Mouse (Mus musculus) ES-E14 (cell line): ENCODE measurements around the gene Fam114a2. TPM values are rescaled to one million over a fixed set of nuclear protein-coding genes. Genes with fewer than 3 reads are reported as not detected.
A peak's percentile ranks its signal among the peaks of the same experiment; 100 is the strongest.

Source experiments
- DNase-seq: peaks from one replicate; pipeline ENCODE4 v3.0.0-alpha.2; 2013; ENCODE audit warnings: low read depth, low spot score
- H3K27ac ChIP-seq: 2 replicates; pipeline ENCODE4 v1.5.1; 2012; ENCODE audit warnings: low read depth, mild to moderate bottlenecking, low read length, moderate library complexity, mixed read lengths; ENCODE audit not compliant: poor library complexity, insufficient read depth, severe bottlenecking
- H3K36me3 ChIP-seq: 2 replicates; pipeline ENCODE4 v1.6.1; 2012; ENCODE audit warnings: mild to moderate bottlenecking, low read length, moderate library complexity, mixed read lengths; ENCODE audit not compliant: control insufficient read depth, poor library complexity, insufficient read depth, severe bottlenecking
- H3K4me1 ChIP-seq, 2 experiments: fragments of 150-350 bp in 1 of 2; sonication (generic) in 1 of 2; 2 replicates each; pipeline ENCODE4 v1.6.1; 2012; ENCODE audit warnings: low read length in 2 of 2, mild to moderate bottlenecking in 1 of 2, mixed read lengths in 1 of 2; ENCODE audit not compliant: control insufficient read depth in 2 of 2, insufficient read depth in 2 of 2, poor library complexity in 1 of 2
- H3K4me3 ChIP-seq, 2 experiments: fragments of 150-350 bp in 1 of 2; sonication (generic) in 1 of 2; 2 replicates each; pipeline ENCODE4 v1.5.1; 2012; ENCODE audit warnings: low read length in 2 of 2, low read depth in 1 of 2, mild to moderate bottlenecking in 1 of 2, mixed read lengths in 1 of 2; ENCODE audit not compliant: insufficient read depth in 1 of 2, poor library complexity in 1 of 2, severe bottlenecking in 1 of 2
- H3K9ac ChIP-seq: 2 replicates; pipeline ENCODE4 v1.6.1; 2012; ENCODE audit warnings: low read depth, mild to moderate bottlenecking, low read length, mixed read lengths; ENCODE audit not compliant: poor library complexity, insufficient read depth, severe bottlenecking
- H3K9me3 ChIP-seq: fragments of 150-350 bp; sonication (generic); 2 replicates; pipeline ENCODE4 v1.6.1; 2012; ENCODE audit warnings: low read depth, mild to moderate bottlenecking, low read length; ENCODE audit not compliant: control insufficient read depth, insufficient read depth
- CHD2 ChIP-seq: IDR thresholded peaks from 2 replicates; pipeline ENCODE4 v1.6.1; 2014; ENCODE audit warnings: mild to moderate bottlenecking, low read depth, low read length, inconsistent platforms
- HCFC1 ChIP-seq: IDR thresholded peaks from 2 replicates; pipeline ENCODE4 v1.6.1; 2012; ENCODE audit warnings: low read length, inconsistent platforms, borderline replicate concordance; ENCODE audit not compliant: insufficient read depth
- MAFK ChIP-seq: IDR thresholded peaks from 2 replicates; pipeline ENCODE4 v1.6.1; 2014; ENCODE audit warnings: mild to moderate bottlenecking, low read depth, low read length, inconsistent platforms; ENCODE audit not compliant: insufficient read depth
- ZC3H11A ChIP-seq: IDR thresholded peaks from 2 replicates; pipeline ENCODE4 v1.6.1; 2012; ENCODE audit warnings: low read depth, mild to moderate bottlenecking, inconsistent platforms, low read length, borderline replicate concordance
- ZNF384 ChIP-seq: IDR thresholded peaks from 2 replicates; pipeline ENCODE4 v1.6.1; 2012; ENCODE audit warnings: low read depth, low read length, inconsistent platforms
- in situ Hi-C, 2 experiments: fragments of 600-800 bp; cut with MboI; formaldehyde crosslinking; loops; one replicate each; pipeline ENCODE4 v1.15.1; 2025; ENCODE audit warnings: low sequenced_read_pairs in 2 of 2, inconsistent platforms in 1 of 2; ENCODE audit not compliant: unreplicated experiment in 2 of 2
- total RNA-seq: library from RNA; depleted of rRNA; stranded (reverse); fragments of 300-350 nt; gene quantifications from 2 replicates; pipeline ENCODE4 v1.2.3, GENCODE M21; 2012; rRNA removed

Fam114a2 gene
- total RNA-seq, 1 experiment, result 37.7 TPM

DNA sequence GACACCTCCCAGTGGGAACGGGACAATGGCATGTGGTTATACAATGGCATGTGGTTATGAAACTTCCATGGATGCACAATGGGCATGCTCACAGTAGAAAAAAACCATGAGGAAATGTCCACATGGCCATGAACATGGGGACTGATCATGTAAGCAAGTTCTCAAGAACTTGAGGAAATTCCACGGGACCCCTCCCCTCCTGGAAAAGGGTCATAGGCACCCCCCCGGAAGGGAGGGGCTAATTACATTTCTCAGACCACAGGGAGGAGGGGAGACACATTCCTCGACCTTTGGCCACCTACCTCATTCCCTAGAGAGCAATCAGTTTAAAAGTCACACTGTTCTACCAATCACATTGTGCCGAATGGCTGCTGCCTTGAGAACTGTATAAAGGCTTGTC is 64.0 kb downstream of the Fam114a2 start:
- no peak overlapping the region for H3K4me3 ChIP-seq
- no peaks in the 10 kb centered on the region for H3K9me3 ChIP-seq
- TF ChIP-seq HCFC1 (no peak), MAFK (no peak), ZC3H11A (no peak), CHD2 (no peak), ZNF384 (no peak)
- H3K27ac ChIP-seq, result no peak overlapping the region
- H3K36me3 ChIP-seq, result no peaks in the 10 kb centered on the region
- DNase-seq, result no peak
- in situ Hi-C loops, result loop anchor here in 1 of 2 experiments (25.0 kb wide), 1 partner anchor 1317 kb away; no protein-coding TSS in a partner anchor
- no peak overlapping the region for H3K9ac ChIP-seq
- no peaks in the 10 kb centered on the region for H3K4me1 ChIP-seq

DNA sequence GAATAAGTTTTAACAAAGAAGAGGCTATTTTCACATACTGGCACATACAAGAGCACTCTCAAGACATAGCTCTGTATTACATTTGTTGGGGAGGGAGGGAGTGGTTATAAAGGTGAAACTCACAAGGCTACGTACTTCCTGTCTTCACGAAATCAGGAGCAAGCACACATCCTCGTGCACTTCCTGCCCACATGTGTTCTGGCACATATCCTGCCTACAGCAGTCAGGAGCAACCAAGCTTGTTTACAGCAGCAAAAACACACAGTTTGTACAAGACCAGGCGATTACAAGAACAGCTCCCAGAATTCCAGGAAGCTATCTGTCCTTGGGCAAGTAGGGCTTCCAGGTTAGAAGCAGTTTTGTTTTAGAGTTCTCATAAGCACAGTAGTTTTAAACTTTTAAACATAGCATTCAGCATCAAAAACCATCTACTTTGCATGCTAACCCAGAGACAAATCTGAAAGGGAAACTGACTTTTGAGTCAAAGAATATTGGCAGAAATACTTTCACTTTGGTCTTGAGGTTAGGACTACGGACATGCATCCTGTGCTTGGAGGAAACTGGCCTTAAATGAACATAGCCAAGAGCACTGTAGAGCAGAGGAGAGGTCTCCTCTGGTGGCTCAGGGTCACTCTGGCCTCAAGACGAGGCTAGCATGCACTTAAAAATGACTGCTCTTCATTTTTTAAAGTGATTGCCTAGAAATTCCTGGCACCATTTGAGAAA is 73.0 kb downstream of the Fam114a2 start:
- in situ Hi-C loops, result no loop called here
- Histone ChIP-seq H3K27ac (no peak overlapping the region), H3K4me3 (no peak overlapping the region), H3K9ac (no peak overlapping the region), H3K36me3 (no peaks in the 10 kb centered on the region), H3K9me3 (no peaks in the 10 kb centered on the region), H3K4me1 (no peaks in the 10 kb centered on the region)
- no peak for DNase-seq
- no peak for TF ChIP-seq ZC3H11A
- no peak for TF ChIP-seq CHD2
- TF ChIP-seq ZNF384, result no peak
- TF ChIP-seq MAFK, result no peak
- no peak for TF ChIP-seq HCFC1

DNA sequence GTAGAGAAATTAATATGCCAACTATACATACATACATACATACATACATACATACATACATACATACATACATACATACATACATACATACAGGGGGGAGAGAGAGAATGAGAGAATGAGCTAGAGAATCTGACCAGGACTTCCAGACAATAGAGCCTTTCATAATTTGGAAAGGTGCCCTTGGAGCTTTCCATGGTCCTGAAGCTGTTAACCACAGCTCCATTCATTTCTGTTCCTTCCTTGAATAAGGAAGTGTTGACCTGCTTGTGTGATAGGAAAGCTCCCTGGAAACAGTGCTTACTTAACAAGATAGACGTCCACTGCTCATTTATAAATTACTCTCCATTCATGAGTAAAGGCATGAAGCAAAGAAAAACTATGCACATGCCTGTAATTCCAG is 84.3 kb downstream of the Fam114a2 start:
- H3K9ac ChIP-seq, result no peak overlapping the region
- H3K4me3 ChIP-seq, result no peak overlapping the region
- H3K36me3 ChIP-seq, result no peaks in the 10 kb centered on the region
- peak; percentile 59 for DNase-seq
- no peaks in the 10 kb centered on the region for H3K9me3 ChIP-seq
- in situ Hi-C loops, result no loop called here
- H3K4me1 ChIP-seq, result no peaks in the 10 kb centered on the region
- TF ChIP-seq CHD2, result no peak
- TF ChIP-seq MAFK, result no peak
- no peak for TF ChIP-seq HCFC1
- TF ChIP-seq ZC3H11A, result no peak
- TF ChIP-seq ZNF384, result no peak
- H3K27ac ChIP-seq, result no peak overlapping the region

Other genes with a start within 250 kb of the Fam114a2 start
- 36.2 and 41.5 TPM in 2 replicates for gene Mfap3, start within 50 bp of the Fam114a2 start, total RNA-seq
- 13.5 and 17.3 TPM in 2 replicates for gene Galnt10, start 126.8 kb upstream of the Fam114a2 start, total RNA-seq